Mouse (Mus musculus) midbrain, embryonic 10.5 days (tissue): ENCODE measurements around the gene Olfr314. TPM values are rescaled to one million over a fixed set of nuclear protein-coding genes. Genes with fewer than 3 reads are reported as not detected.
"Not testable (repeated sequence)": the region's sequence is repeated elsewhere in the genome, so short reads cannot be mapped to it uniquely, and the experiment has no call there.

ENCODE experiments used
- DNase-seq: peaks from one replicate; pipeline ENCODE4 v3.0.0-alpha.2; 2017; ENCODE audit warnings: low spot score
- H3K27ac ChIP-seq: fragments of 300-500 bp; sonication (generic); replicated peaks from 2 replicates; pipeline ENCODE4 v1.5.1; 2016; ENCODE audit warnings: mild to moderate bottlenecking
- H3K27me3 ChIP-seq: fragments of 300-500 bp; sonication (generic); 2 replicates; pipeline ENCODE4 v1.6.1; 2016; ENCODE audit warnings: low read depth, mild to moderate bottlenecking; ENCODE audit not compliant: poor library complexity, severe bottlenecking
- H3K36me3 ChIP-seq: fragments of 300-500 bp; sonication (generic); 2 replicates; pipeline ENCODE4 v1.6.1; 2016; ENCODE audit warnings: mild to moderate bottlenecking, moderate library complexity
- H3K4me1 ChIP-seq: fragments of 300-500 bp; sonication (generic); 2 replicates; pipeline ENCODE4 v1.6.1; 2016
- H3K4me3 ChIP-seq: fragments of 300-500 bp; sonication (generic); 2 replicates; pipeline ENCODE4 v1.5.1; 2016; ENCODE audit warnings: mild to moderate bottlenecking, moderate library complexity
- H3K9me3 ChIP-seq: fragments of 300-500 bp; sonication (generic); replicated peaks from 2 replicates; pipeline ENCODE4 v1.6.1; 2016; ENCODE audit warnings: mild to moderate bottlenecking
- WGBS: fragments of 180-500 bp; shearing (Covaris S2); methylation state at CpG from one replicate; pipeline ENCODE4 v1.1.7; 2016; 5-methylcytosine and 5-hydroxymethylcytosine counted together
- polyA plus RNA-seq: library from polyadenylated mRNA; unstranded; fragments of >200 nt; fragmentation: Nextera tagmentation; extraction: Ambion mirVana; gene quantifications from 2 replicates; pipeline ENCODE4 v1.2.1, GENCODE M21; 2016

Gene Olfr314
- polyA plus RNA-seq, 1 experiment from 2014 or later = not detected

- H3K4me1 ChIP-seq = peaks cover 10% of the 10 kb centered on the region
- WGBS = 80% methylated on average over 7 of the region's 7 CpGs
These were observed 14.1 kb downstream of the Olfr314 start for GRCm38 (mm10) chr11:58796850-58797249.

GRCm38 (mm10) chr11:58799747-58800146 is 17.0 kb downstream of the Olfr314 start:
- Histone ChIP-seq H3K4me1 (peaks cover 16% of the 10 kb centered on the region), H3K27ac (no peak overlapping the region), H3K4me3 (no peak overlapping the region), H3K27me3 (no peaks in the 10 kb centered on the region), H3K36me3 (no peaks in the 10 kb centered on the region), H3K9me3 (no peaks in the 10 kb centered on the region)
- WGBS = 84% methylated on average over 5 of the region's 5 CpGs
- DNase-seq = no peak

More at GRCm38 (mm10) chr11:58796850-58797249, 14.1 kb downstream of the Olfr314 start:
- no peaks in the 10 kb centered on the region for H3K27me3 ChIP-seq
- H3K4me3 ChIP-seq = no peak overlapping the region
- no peaks in the 10 kb centered on the region for H3K9me3 ChIP-seq
- no peak overlapping the region for H3K27ac ChIP-seq
- no peak for DNase-seq
- H3K36me3 ChIP-seq = no peaks in the 10 kb centered on the region

- DNase-seq = peak; percentile 57
- H3K4me1 ChIP-seq = peaks cover 16% of the 10 kb centered on the region
- no peaks in the 10 kb centered on the region for H3K27me3 ChIP-seq
- no peaks in the 10 kb centered on the region for H3K9me3 ChIP-seq
- H3K36me3 ChIP-seq = no peaks in the 10 kb centered on the region
- peak within 1 kb of the TSS; percentile 46 for H3K27ac ChIP-seq
- H3K4me3 ChIP-seq = peak within 1 kb of the TSS; percentile 17; the same call in 1 of the 2 replicates
- 42% methylated on average over 14 of the region's 14 CpGs for WGBS
These were observed 18.9 kb downstream of the Olfr314 start, which contains the start of gene Fam183b for GRCm38 (mm10) chr11:58801558-58802228. Gene Fam183b, minus strand, starts transcription at chr11:58801960.

- H3K27me3 ChIP-seq = no peaks in the 10 kb centered on the region
These were observed 21.1 kb downstream of the Olfr314 start for GRCm38 (mm10) chr11:58803871-58804270.

GRCm38 (mm10) chr11:58804393-58804792 is 21.6 kb downstream of the Olfr314 start:
- H3K9me3 ChIP-seq = no peaks in the 10 kb centered on the region
- H3K27ac ChIP-seq = no peak overlapping the region
- whole genome bisulfite sequencing = 77% methylated on average over 2 of the region's 2 CpGs
- H3K27me3 ChIP-seq = no peaks in the 10 kb centered on the region
- H3K4me3 ChIP-seq = no peak overlapping the region
- H3K4me1 ChIP-seq = peaks cover 16% of the 10 kb centered on the region
- no peak for DNase-seq
- no peaks in the 10 kb centered on the region for H3K36me3 ChIP-seq

More at GRCm38 (mm10) chr11:58803871-58804270, 21.1 kb downstream of the Olfr314 start:
- 87% methylated on average over 4 of the region's 4 CpGs for WGBS
- no peak for DNase-seq
- Histone ChIP-seq H3K36me3 (no peaks in the 10 kb centered on the region), H3K4me3 (no peak overlapping the region), H3K9me3 (no peaks in the 10 kb centered on the region), H3K4me1 (peaks cover 16% of the 10 kb centered on the region), H3K27ac (no peak overlapping the region)

- Histone ChIP-seq H3K4me1 (no peaks in the 10 kb centered on the region), H3K27me3 (no peaks in the 10 kb centered on the region), H3K9me3 (no peaks in the 10 kb centered on the region), H3K27ac (no peak overlapping the region), H3K36me3 (no peaks in the 10 kb centered on the region), H3K4me3 (no peak overlapping the region)
- no peak for DNase-seq
- whole genome bisulfite sequencing = 0% methylated on average over 1 of the region's 1 CpGs
These were observed 29.2 kb downstream of the Olfr314 start for GRCm38 (mm10) chr11:58812001-58812400.

- H3K4me3 ChIP-seq, H3K9me3 ChIP-seq, DNase-seq, H3K36me3 ChIP-seq, H3K27ac ChIP-seq, H3K4me1 ChIP-seq, H3K27me3 ChIP-seq: not testable (repeated sequence)
- WGBS = 74% methylated on average over 1 of the region's 1 CpGs
These were observed 31.9 kb downstream of the Olfr314 start, which contains the start of gene Olfr313 for GRCm38 (mm10) chr11:58814700-58815099. Gene Olfr313, plus strand, starts transcription at chr11:58815000.

GRCm38 (mm10) chr11:58815676-58816075 is 32.9 kb downstream of the Olfr314 start:
- Histone ChIP-seq H3K36me3 (no peaks in the 10 kb centered on the region), H3K27me3 (no peaks in the 10 kb centered on the region), H3K9me3 (no peaks in the 10 kb centered on the region), H3K27ac (no peak overlapping the region), H3K4me1 (no peaks in the 10 kb centered on the region), H3K4me3 (no peak overlapping the region)
- DNase-seq = no peak
- WGBS = 91% methylated on average over 1 of the region's 1 CpGs

GRCm38 (mm10) chr11:58828937-58829336 is 46.2 kb downstream of the Olfr314 start, which contains the start of gene Olfr312:
Gene Olfr312, plus strand, starts transcription at chr11:58829237.
- not testable (repeated sequence) for H3K4me1 ChIP-seq, H3K27ac ChIP-seq, DNase-seq, H3K4me3 ChIP-seq, H3K36me3 ChIP-seq, H3K27me3 ChIP-seq, H3K9me3 ChIP-seq

GRCm38 (mm10) chr11:58829764-58830163 is 47.0 kb downstream of the Olfr314 start:
- no peak overlapping the region for H3K4me3 ChIP-seq
- no peaks in the 10 kb centered on the region for H3K9me3 ChIP-seq
- no peak overlapping the region for H3K27ac ChIP-seq
- no peaks in the 10 kb centered on the region for H3K27me3 ChIP-seq
- no peaks in the 10 kb centered on the region for H3K36me3 ChIP-seq
- no peaks in the 10 kb centered on the region for H3K4me1 ChIP-seq
- no peak for DNase-seq
- 82% methylated on average over 3 of the region's 3 CpGs for WGBS

GRCm38 (mm10) chr11:58832541-58832940 is 49.8 kb downstream of the Olfr314 start:
- H3K27me3 ChIP-seq, H3K4me1 ChIP-seq, H3K4me3 ChIP-seq, H3K36me3 ChIP-seq, H3K27ac ChIP-seq, H3K9me3 ChIP-seq, DNase-seq: not testable (repeated sequence)
- 87% methylated on average over 3 of the region's 3 CpGs for WGBS
